Mouse (Mus musculus) urinary bladder, adult 2 months (tissue): ENCODE results near the gene Auts2. TPM values are rescaled to one million over a fixed set of nuclear protein-coding genes. Genes with fewer than 3 reads are reported as not detected.

Source experiments
- DNase-seq: peaks from one replicate; pipeline ENCODE4 v3.0.0; 2022; ENCODE audit warnings: low spot score
- polyA plus RNA-seq: library from polyadenylated mRNA; depleted of rRNA; stranded (reverse); fragments of >200 nt; gene quantifications from 2 replicates; pipeline ENCODE4 v1.2.3, GENCODE M21; 2012

Gene Auts2
- polyA plus RNA-seq, 1 experiment, result 15.1 TPM

GRCm38 (mm10) chr5:132089496-132090250 lies 453.5 kb downstream of the Auts2 start:
- DNase-seq, result no peak

DNA sequence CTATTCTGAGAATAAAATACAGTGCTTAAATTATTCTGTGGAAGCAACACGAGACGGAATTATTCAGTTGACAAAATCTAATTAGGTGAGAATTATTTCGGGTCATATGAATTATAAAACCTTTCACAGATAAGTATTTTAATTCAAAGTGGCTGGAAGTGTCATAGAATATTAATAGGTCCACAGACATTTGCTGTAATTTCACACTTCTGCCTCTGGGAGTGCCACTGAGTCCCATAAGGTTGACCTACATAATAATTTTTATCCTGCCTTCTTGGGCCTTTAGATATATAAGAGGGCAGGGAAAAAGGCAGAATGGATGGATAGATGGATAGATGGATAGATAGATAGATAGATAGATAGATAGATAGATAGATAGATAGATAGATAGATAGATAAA lies 454.6 kb downstream of the Auts2 start:
- no peak for DNase-seq

GRCm38 (mm10) chr5:132083753-132084326 lies 459.3 kb downstream of the Auts2 start:
- no peak for DNase-seq

GRCm38 (mm10) chr5:132075942-132076341 lies 467.2 kb downstream of the Auts2 start:
- no peak for DNase-seq

DNA sequence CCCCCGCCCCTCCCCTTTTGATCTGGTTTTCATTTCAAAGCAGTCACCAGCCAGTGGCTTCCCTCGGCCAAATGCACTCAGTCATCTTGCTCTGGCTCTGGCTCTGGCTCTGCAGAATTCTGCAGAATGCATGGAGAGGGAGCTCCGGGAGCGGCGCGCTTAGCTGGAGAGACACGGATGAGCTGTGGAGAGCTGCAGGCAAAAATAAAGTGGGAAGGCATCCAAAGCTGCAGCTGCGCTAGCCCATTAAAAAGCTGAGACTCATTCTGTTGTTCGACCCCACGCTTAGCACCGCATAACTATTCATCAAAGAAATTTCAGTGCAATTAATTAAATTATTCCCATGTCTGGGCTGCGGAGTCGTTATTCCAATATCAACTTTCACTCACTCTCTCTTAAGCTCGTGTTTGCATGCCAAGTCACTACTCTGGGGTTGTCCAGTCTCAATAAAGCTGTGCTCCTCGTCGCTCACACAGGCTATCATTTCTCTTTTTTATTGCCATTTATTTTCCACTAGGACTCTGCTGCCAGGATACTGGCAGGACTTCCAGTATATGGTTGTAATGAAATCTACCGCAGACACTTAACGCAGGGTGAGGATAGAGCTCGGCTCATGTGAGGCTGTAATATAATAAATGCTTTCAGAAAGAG lies 468.3 kb downstream of the Auts2 start:
- DNase-seq, result no peak

DNA sequence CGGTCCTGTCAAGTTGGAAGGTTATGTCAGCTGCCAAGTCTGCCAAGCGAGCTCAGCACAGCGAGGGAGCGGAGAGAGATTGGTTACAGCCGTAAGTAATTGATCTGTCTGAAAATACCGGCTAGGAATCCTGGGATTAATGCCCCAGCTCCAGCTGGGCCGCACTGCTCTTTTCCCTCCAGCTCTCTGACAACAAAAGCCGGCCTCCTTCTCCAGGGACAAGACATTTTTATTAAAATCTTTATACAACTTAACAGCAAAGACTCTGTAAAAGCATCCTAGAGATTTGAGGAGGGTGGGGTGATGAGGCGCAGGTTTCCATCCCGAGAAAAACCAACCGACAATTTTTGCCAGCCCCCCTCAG lies 468.8 kb downstream of the Auts2 start:
- DNase-seq, result no peak

- DNase-seq, result no peak
These were observed 469.3 kb downstream of the Auts2 start for GRCm38 (mm10) chr5:132073677-132074359.

DNA sequence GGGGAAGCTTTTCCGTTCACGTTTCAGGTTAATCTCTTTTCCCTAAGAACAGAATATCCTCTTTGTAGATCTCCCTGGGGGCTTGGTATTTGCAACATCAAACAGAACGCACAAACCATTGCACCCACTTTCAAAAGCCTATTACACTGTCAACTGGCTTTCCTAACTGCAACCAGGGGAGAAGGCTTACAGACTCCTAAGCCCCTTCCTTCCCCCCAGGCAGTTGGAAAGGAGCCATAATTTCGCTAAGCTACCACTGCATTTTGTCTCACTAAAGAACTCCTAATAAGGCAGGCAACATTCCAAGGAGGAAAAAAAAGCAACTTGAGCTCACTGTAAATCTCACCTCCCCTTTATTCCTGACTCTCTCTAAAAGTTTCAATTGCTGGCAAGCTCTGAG lies 470.8 kb downstream of the Auts2 start:
- DNase-seq, result no peak

DNA sequence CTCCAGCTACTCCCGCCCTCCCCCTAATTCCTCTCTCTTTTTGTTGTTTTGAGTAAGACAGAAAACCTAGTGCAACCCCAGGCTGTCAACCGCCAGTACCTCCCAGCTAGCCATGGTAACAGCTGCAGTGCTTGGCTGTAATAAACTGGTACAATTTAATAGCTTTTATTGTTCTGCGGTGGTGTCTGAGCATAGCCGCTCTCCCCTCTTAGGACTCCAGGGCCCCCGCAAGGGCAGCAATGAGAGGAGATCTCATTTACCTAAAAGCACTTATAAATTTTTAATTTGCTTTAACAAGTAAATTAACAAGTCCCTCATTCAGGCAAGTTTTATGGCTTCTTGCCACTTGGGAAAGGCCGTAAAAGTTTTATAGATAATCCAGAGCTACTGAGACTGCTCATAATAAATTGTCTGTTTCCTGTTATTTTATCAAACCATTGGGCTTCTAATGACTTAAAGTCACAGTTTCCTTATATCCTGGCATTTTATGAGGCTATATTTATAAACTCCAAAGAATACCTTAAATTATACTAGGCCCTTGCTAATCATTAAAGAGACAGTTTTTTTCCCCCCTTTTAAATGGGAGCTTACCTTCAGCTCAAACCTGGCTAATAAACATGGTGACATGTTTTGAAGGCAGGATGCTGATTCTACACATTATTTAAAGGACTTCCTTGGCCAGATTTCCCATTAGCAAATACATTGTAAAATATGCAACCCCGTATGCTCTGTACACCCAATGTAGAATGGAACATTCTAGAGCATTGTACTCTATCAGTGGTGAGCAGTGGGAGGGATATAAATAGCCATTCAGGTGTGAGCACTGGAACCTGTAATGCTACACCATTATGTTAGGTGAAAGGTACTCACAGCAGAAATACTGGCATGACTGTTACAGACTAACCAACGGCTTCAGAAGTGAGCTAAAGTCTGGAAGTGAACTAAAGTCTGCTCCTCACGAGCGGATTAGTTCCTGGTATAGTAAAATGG lies 475.1 kb downstream of the Auts2 start:
- DNase-seq, result no peak

GRCm38 (mm10) chr5:132060116-132060515 lies 483.0 kb downstream of the Auts2 start:
- no peak for DNase-seq

DNA sequence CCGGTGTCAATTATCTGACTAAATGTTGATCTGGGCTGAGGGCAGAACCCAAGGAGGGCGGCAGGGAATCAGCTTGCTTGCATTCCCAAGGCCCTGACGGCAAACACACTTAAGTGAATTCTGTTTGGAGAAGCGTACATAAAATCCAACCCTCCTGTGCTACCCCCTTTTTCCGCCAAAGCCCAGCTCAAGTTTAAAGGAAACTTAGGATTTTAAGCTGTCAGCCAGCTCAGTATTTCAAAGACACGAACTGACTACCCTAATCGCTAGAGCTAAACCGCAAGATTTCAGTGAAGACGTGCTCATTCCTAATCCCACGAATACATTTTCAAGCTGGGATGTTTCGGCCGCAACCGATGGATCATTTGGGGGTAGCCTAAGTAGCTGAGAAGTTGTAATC lies 490.5 kb downstream of the Auts2 start:
- no peak for DNase-seq

DNA sequence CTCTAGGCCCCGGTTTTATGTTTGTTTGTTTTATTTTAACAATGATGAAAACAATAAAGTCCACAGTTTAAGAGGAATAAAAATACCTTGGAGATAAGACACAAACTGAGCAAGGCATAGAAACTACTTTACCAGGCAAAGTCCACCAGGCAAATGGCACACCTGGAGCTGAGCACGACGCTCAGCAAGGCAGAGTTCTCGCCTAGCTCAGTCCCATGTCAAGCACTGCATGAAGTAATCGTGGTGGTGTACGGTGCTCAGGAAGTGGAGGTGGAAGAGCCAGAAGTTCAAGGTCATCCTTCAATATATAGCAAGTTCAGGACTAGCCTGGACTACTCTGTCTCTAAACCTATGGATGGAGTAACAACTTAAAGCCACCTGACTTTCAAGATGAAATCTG lies 503.6 kb downstream of the Auts2 start:
- no peak for DNase-seq

DNA sequence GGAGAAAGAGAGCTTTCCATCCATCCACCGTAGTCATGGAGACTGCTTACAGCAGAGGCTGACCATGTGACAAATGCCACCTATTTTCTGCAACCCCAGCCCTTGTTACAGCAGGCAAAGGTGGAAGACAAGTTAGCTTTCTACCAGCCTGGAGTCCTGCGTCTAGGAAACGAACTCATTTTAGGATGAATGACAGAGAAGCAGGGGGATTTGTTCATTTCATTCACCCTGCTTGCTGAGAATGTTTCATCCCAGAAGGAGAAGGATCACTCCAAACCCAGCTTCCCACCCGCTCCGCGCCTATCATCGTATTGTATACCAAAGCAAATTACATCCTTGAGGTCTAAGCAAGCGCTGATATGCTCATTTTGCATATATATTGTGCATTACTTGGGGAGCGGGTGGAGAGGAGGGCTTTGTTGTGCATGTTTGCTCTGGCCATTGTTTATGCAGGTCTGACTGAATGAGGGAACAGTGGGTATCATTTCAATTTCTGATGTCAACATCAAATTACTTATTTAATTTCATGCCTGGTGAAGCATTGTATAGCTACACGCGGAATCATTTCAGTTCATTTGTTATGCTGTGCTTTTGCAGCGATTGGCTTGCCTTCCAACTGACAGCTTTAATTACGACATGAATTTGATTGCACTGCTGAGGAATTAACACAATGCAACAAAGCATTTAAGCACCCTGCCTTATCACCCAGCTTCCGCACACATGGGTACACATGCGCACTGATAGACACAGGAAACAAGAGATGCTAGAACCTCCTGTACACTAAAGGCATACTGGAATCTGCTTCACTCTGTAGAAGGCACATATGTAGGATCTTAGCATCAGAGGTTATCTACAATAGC lies 509.4 kb downstream of the Auts2 start:
- DNase-seq, result no peak

- DNase-seq, result no peak
These were observed 512.1 kb downstream of the Auts2 start for GRCm38 (mm10) chr5:132030941-132031531.

DNA sequence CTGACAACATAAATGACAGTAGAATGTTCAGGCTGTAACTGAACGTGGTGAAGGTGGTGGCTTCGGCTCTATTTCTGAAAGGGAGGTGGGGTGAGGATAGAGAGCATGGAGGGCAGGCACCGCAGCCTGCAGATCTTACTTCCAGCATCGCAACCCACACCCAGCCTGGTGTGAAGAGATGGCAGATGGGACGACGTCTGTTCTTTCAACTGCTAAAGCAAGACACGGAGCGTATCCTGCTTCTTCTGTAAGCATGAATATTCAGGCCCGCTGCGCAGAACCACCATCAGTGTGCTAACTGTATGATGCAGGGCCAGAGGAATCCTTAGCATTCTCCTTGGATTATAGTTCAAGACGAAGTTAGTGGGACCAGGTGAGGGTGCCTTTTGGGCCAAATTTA lies 513.5 kb downstream of the Auts2 start:
- no peak for DNase-seq

DNA sequence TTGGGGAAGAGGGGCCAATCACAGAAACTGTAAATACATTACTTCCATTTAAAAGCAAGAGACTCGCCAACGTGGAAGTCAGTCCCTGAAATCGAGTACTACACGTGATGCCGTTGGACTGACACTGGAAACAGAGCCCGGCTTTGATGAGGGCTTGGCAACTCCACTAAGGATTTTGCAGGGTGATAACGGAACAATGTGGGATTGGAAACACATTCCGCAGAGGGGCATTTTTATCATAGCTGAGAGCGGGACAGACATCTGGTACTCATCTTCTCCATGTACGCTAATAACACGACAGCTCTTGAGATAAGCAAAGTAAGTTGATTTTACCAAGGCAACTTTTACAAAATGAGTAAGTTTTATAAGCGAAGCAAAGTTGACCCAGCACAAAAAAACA lies 514.1 kb downstream of the Auts2 start:
- DNase-seq, result no peak

- DNase-seq, result no peak
These were observed 515.2 kb downstream of the Auts2 start for GRCm38 (mm10) chr5:132027859-132028498.

DNA sequence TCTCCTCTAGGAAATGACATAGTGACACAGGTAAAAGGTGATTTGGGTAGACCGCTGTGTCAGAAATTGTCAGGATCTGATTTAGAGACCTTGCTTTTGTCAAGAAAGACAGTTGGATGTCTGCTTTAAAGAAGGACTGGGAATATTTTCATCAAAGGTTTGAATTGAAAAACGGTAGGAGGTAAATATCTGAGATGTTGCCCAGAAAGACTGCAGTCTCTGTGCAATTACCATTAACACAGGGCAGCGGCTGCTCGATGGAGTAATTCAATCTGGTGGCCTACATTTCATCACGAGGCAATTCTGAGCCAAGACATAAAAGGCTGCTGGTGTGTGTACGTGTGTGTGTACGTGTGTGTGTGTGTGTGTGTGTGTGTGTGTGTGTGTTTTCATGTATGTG lies 529.8 kb downstream of the Auts2 start:
- DNase-seq, result no peak

GRCm38 (mm10) chr5:132011795-132012194 lies 531.3 kb downstream of the Auts2 start:
- DNase-seq, result no peak
